Mouse (Mus musculus) kidney, postnatal 0 days (tissue): ENCODE results near the gene Lhb. TPM values are rescaled to one million over a fixed set of nuclear protein-coding genes. Genes with fewer than 3 reads are reported as not detected.
"Not testable (repeated sequence)": the region's sequence is repeated elsewhere in the genome, so short reads cannot be mapped to it uniquely, and the experiment has no call there.

Source experiments
- ATAC-seq: fragments of 200-750 bp; cut with Nextera tagmentation; replicated peaks from 2 replicates; pipeline ENCODE4 v1.8.0; 2017; ENCODE audit warnings: low read depth, moderate number of reproducible peaks, moderate TSS enrichment, moderate library complexity; ENCODE audit not compliant: low FRiP score
- DNase-seq: peaks from one replicate; pipeline ENCODE4 v3.0.0-alpha.2; 2016; ENCODE audit warnings: low spot score
- H3K27ac ChIP-seq: fragments of 300-500 bp; sonication (generic); 2 replicates; pipeline ENCODE4 v1.5.1; 2014; ENCODE audit warnings: mild to moderate bottlenecking
- H3K27me3 ChIP-seq: fragments of 300-500 bp; sonication (generic); 2 replicates; pipeline ENCODE4 v1.6.1; 2014; ENCODE audit warnings: low read length, mixed read lengths; ENCODE audit not compliant: insufficient read depth
- H3K36me3 ChIP-seq: fragments of 300-500 bp; sonication (generic); 2 replicates; pipeline ENCODE4 v1.6.1; 2014; ENCODE audit warnings: low read length, mixed read lengths; ENCODE audit not compliant: insufficient read depth
- H3K4me1 ChIP-seq: fragments of 300-500 bp; sonication (generic); replicated peaks from 2 replicates; pipeline ENCODE4 v1.6.1; 2014; ENCODE audit warnings: antibody characterized with exemption, low read length, mixed read lengths; ENCODE audit not compliant: insufficient read depth
- H3K4me2 ChIP-seq: fragments of 300-500 bp; sonication (generic); 2 replicates; pipeline ENCODE4 v1.6.1; 2014; ENCODE audit warnings: mild to moderate bottlenecking, low read length, moderate library complexity, mixed read lengths
- H3K4me3 ChIP-seq: fragments of 300-500 bp; sonication (generic); replicated peaks from 2 replicates; pipeline ENCODE4 v1.5.1; 2014; ENCODE audit warnings: low read depth, low read length
- H3K9ac ChIP-seq: fragments of 300-500 bp; sonication (generic); 2 replicates; pipeline ENCODE4 v1.6.1; 2014; ENCODE audit warnings: low read depth, low read length
- H3K9me3 ChIP-seq: fragments of 300-500 bp; sonication (generic); replicated peaks from 2 replicates; pipeline ENCODE4 v1.6.1; 2016; ENCODE audit warnings: low read length, inconsistent platforms, mixed read lengths
- CTCF ChIP-seq: IDR thresholded peaks from 2 replicates; pipeline ENCODE4 v1.5.1; 2016; ENCODE audit warnings: antibody characterized with exemption, low read depth, mild to moderate bottlenecking, moderate library complexity
- WGBS: fragments of 180-500 bp; shearing (Covaris S2); extraction: QIAGEN DNeasy Blood & Tissue Kit; methylation state at CpG from one replicate; pipeline ENCODE4 v1.1.7; 2014; 5-methylcytosine and 5-hydroxymethylcytosine counted together
- polyA plus RNA-seq: library from polyadenylated mRNA; unstranded; fragments of >200 nt; fragmentation: Nextera tagmentation; extraction: Ambion mirVana; gene quantifications from 2 replicates; pipeline ENCODE4 v1.2.1, GENCODE M21; 2015

Lhb gene
- polyA plus RNA-seq, 1 experiment from 2014 or later = not detected

- peak; percentile 49 for ATAC-seq
- H3K36me3 ChIP-seq = peaks cover 20% of the 10 kb centered on the region; the same call in 1 of the 2 replicates
- H3K4me2 ChIP-seq = peak overlapping the region; percentile 85
- TF ChIP-seq CTCF = no peak
- H3K9me3 ChIP-seq = no peaks in the 10 kb centered on the region
- peak overlapping the region; percentile 80; the same call in 1 of the 2 replicates for H3K9ac ChIP-seq
- no peaks in the 10 kb centered on the region for H3K27me3 ChIP-seq
- peak overlapping the region; percentile 83 for H3K4me3 ChIP-seq
- peaks cover 22% of the 10 kb centered on the region for H3K4me1 ChIP-seq
- H3K27ac ChIP-seq = peak overlapping the region; percentile 88
- no peak for DNase-seq
- WGBS = 37% methylated on average over 9 of the region's 10 CpGs
Observed at GRCm38 (mm10) chr7:45457204-45458060, 36.8 kb downstream of the Lhb start.

GRCm38 (mm10) chr7:45458748-45459563, 38.3 kb downstream of the Lhb start:
- H3K27ac ChIP-seq = peak overlapping the region; percentile 88
- no peak for TF ChIP-seq CTCF
- peaks cover 22% of the 10 kb centered on the region for H3K4me1 ChIP-seq
- no peaks in the 10 kb centered on the region for H3K27me3 ChIP-seq
- H3K36me3 ChIP-seq = peaks cover 16% of the 10 kb centered on the region; the same call in 1 of the 2 replicates
- under 1% methylated on average over 41 of the region's 43 CpGs for whole genome bisulfite sequencing
- no peaks in the 10 kb centered on the region for H3K9me3 ChIP-seq
- DNase-seq (peak; percentile 90), ATAC-seq (peak; percentile 22)
- peak overlapping the region; percentile 80 for H3K9ac ChIP-seq
- H3K4me2 ChIP-seq = peak overlapping the region; percentile 85
- peak overlapping the region; percentile 83 for H3K4me3 ChIP-seq

- peak; percentile 100 for DNase-seq
- not testable (repeated sequence) for H3K9me3 ChIP-seq, H3K27me3 ChIP-seq
- H3K36me3 ChIP-seq = peaks cover 15% of the 10 kb centered on the region; the same call in 1 of the 2 replicates
- peak within 1 kb of the TSS; percentile 80 for H3K9ac ChIP-seq
- H3K4me1 ChIP-seq = peaks cover 22% of the 10 kb centered on the region
- under 1% methylated on average over 25 of the region's 37 CpGs for WGBS
- peak within 1 kb of the TSS; percentile 89 for H3K27ac ChIP-seq
- H3K4me2 ChIP-seq = peak within 1 kb of the TSS; percentile 85
- ATAC-seq = peak; percentile 91
- H3K4me3 ChIP-seq = peak within 1 kb of the TSS; percentile 83
Observed at GRCm38 (mm10) chr7:45459564-45460140, 39.0 kb downstream of the Lhb start, which contains the start of gene Ftl1. Gene Ftl1 (minus strand): TSS chr7:45459884.

GRCm38 (mm10) chr7:45460377-45460776, 39.8 kb downstream of the Lhb start:
- peak overlapping the region; percentile 83; the same call in 1 of the 2 replicates for H3K4me3 ChIP-seq
- H3K9ac ChIP-seq = peak overlapping the region; percentile 35
- peaks cover 18% of the 10 kb centered on the region; the same call in 1 of the 2 replicates for H3K36me3 ChIP-seq
- peaks cover 22% of the 10 kb centered on the region for H3K4me1 ChIP-seq
- peak; percentile 8; the same call in 1 of the 2 replicates for ATAC-seq
- H3K27ac ChIP-seq = peak overlapping the region; percentile 89
- H3K27me3 ChIP-seq = no peaks in the 10 kb centered on the region
- no peak for TF ChIP-seq CTCF
- no peaks in the 10 kb centered on the region for H3K9me3 ChIP-seq
- no peak for DNase-seq
- peak overlapping the region; percentile 58 for H3K4me2 ChIP-seq
- 59% methylated on average over 7 of the region's 7 CpGs for WGBS

- WGBS = 10% methylated on average over 13 of the region's 13 CpGs
- ATAC-seq = 0 out of 2 replicates have a peak, but pooled peaks have one; percentile 2
- peak; percentile 79 for DNase-seq
- TF ChIP-seq CTCF = no peak
- H3K9ac ChIP-seq = peak overlapping the region; percentile 35
- peak overlapping the region; percentile 58 for H3K4me2 ChIP-seq
- no peaks in the 10 kb centered on the region for H3K27me3 ChIP-seq
- no peaks in the 10 kb centered on the region for H3K9me3 ChIP-seq
- H3K36me3 ChIP-seq = peaks cover 16% of the 10 kb centered on the region; the same call in 1 of the 2 replicates
- H3K27ac ChIP-seq = peak overlapping the region; percentile 89
- H3K4me3 ChIP-seq = no peak overlapping the region
- H3K4me1 ChIP-seq = peaks cover 27% of the 10 kb centered on the region
Observed at GRCm38 (mm10) chr7:45460860-45461314, 40.3 kb downstream of the Lhb start.
